8 mouse cellular contexts compared by ENCODE assay signal in genomic region chr17:43458598-43458997, GRCm38 (mm10). TPM values are rescaled to one million over a fixed set of nuclear protein-coding genes. Genes with fewer than 3 reads are reported as not detected.
DNase-seq lines count a peak whose midpoint lies in the region; ATAC-seq and TF ChIP-seq lines count a peak whose summit lies in the region.

No protein-coding gene starts in this region.

- H3K27ac ChIP-seq in kidney, embryonic 15.5 days = no peak overlapping the region
- H3K27ac ChIP-seq in kidney, adult 2 months (ENCODE audit: insufficient read depth, low read depth, low read length) = no peak overlapping the region
- H3K27ac ChIP-seq in limb, embryonic 11.5 days (replicated peaks; ENCODE audit: low read depth, low read length) = no peak overlapping the region
- H3K27ac ChIP-seq in neural tube, embryonic 11.5 days (ENCODE audit: low read depth, low read length) = no peak overlapping the region

- no peaks in the 10 kb centered on the region for H3K27me3 ChIP-seq in kidney, embryonic 15.5 days
- no peaks in the 10 kb centered on the region for H3K27me3 ChIP-seq in kidney, adult 2 months (replicated peaks; ENCODE audit: control insufficient read depth, insufficient read depth, low read length)
- H3K27me3 ChIP-seq in limb, embryonic 11.5 days (ENCODE audit: control insufficient read depth, insufficient read depth, low read length) = no peaks in the 10 kb centered on the region
- H3K27me3 ChIP-seq in neural tube, embryonic 11.5 days (ENCODE audit: control insufficient read depth, insufficient read depth, low read length) = no peaks in the 10 kb centered on the region

- no peak overlapping the region for H3K4me2 ChIP-seq in kidney, embryonic 15.5 days
- no peak overlapping the region for H3K4me2 ChIP-seq in limb, embryonic 11.5 days (ENCODE audit: low read depth, severe bottlenecking)
- no peak overlapping the region for H3K4me2 ChIP-seq in neural tube, embryonic 11.5 days (ENCODE audit: low read depth)

- H3K36me3 ChIP-seq in kidney, embryonic 15.5 days = no peaks in the 10 kb centered on the region
- no peaks in the 10 kb centered on the region for H3K36me3 ChIP-seq in kidney, adult 2 months (ENCODE audit: control insufficient read depth, insufficient read depth, low read length)
- no peaks in the 10 kb centered on the region for H3K36me3 ChIP-seq in limb, embryonic 11.5 days (ENCODE audit: control insufficient read depth, insufficient read depth, low read length)
- H3K36me3 ChIP-seq in neural tube, embryonic 11.5 days (ENCODE audit: control insufficient read depth, insufficient read depth, low read length) = no peaks in the 10 kb centered on the region

- 13% methylated on average over 9 of the region's 9 CpGs for WGBS in kidney, embryonic 15.5 days
- 11% methylated on average over 9 of the region's 9 CpGs for WGBS in kidney, adult 2 months
- 18% methylated on average over 9 of the region's 9 CpGs for WGBS in limb, embryonic 11.5 days
- 20% methylated on average over 9 of the region's 9 CpGs for WGBS in neural tube, embryonic 11.5 days

- peaks cover 28% of the 10 kb centered on the region for H3K4me1 ChIP-seq in kidney, embryonic 15.5 days
- peaks cover 2% of the 10 kb centered on the region; the same call in 1 of the 2 replicates for H3K4me1 ChIP-seq in kidney, adult 2 months (ENCODE audit: control insufficient read depth, insufficient read depth, low read length)
- H3K4me1 ChIP-seq in limb, embryonic 11.5 days (ENCODE audit: control insufficient read depth, insufficient read depth, low read length) = no peaks in the 10 kb centered on the region
- H3K4me1 ChIP-seq in neural tube, embryonic 11.5 days (ENCODE audit: control insufficient read depth, insufficient read depth, low read length) = no peaks in the 10 kb centered on the region

- TF ChIP-seq CTCF in kidney, adult 2 months (conservative IDR thresholded peaks at IDR 0.05; ENCODE audit: insufficient read depth, insufficient read length, low read depth, low read length) = peak; percentile 77

- no peak overlapping the region for H3K4me3 ChIP-seq in kidney, embryonic 15.5 days (replicated peaks)
- H3K4me3 ChIP-seq in kidney, adult 2 months (ENCODE audit: insufficient read depth, low read depth, low read length) = no peak overlapping the region
- H3K4me3 ChIP-seq in limb, embryonic 11.5 days (ENCODE audit: low read depth, low read length) = no peak overlapping the region
- no peak overlapping the region for H3K4me3 ChIP-seq in neural tube, embryonic 11.5 days (ENCODE audit: low read depth, low read length)

- no peak overlapping the region for H3K9ac ChIP-seq in kidney, embryonic 15.5 days
- no peak overlapping the region for H3K9ac ChIP-seq in limb, embryonic 11.5 days (ENCODE audit: low read length)
- no peak overlapping the region for H3K9ac ChIP-seq in neural tube, embryonic 11.5 days (ENCODE audit: low read length)

- peak; percentile 64 for DNase-seq in kidney, adult 11 months
- peak; percentile 91 for DNase-seq in embryo, embryonic 10 days (ENCODE audit: low spot score)
- DNase-seq in gastrocnemius, postnatal 25 days = peak; percentile 29
- peak; percentile 83 for DNase-seq in kidney, adult 2 months
- peak; percentile 85 for DNase-seq in limb, embryonic 11.5 days (ENCODE audit: low spot score)
- DNase-seq in neural tube, embryonic 11.5 days (ENCODE audit: low spot score) = peak; percentile 80
- peak; percentile 88 for DNase-seq in testis, postnatal 10 days (ENCODE audit: low spot score)

- TF ChIP-seq POLR2A in kidney, adult 2 months (IDR thresholded peaks at IDR 0.05; ENCODE audit: low read depth, low read length) = no peak

- ATAC-seq in kidney, embryonic 15.5 days (replicated peaks; ENCODE audit: low FRiP score) = no peak
- no peak for ATAC-seq in limb, embryonic 11.5 days (ENCODE audit: insufficient number of reproducible peaks, low FRiP score, low TSS enrichment, low read depth)
- ATAC-seq in neural tube, embryonic 11.5 days (ENCODE audit: insufficient read depth, low FRiP score, low TSS enrichment) = peak; percentile 48; the same call in 1 of the 2 replicates

- no peaks in the 10 kb centered on the region for H3K9me3 ChIP-seq in kidney, embryonic 15.5 days (replicated peaks)
- H3K9me3 ChIP-seq in limb, embryonic 11.5 days (ENCODE audit: control insufficient read depth, low read length) = no peaks in the 10 kb centered on the region
- no peaks in the 10 kb centered on the region for H3K9me3 ChIP-seq in neural tube, embryonic 11.5 days (ENCODE audit: control insufficient read depth, low read length)

RNA-seq across cellular contexts. Expression of gene Mep1a, which starts 44.0 kb away (rescaled TPM):
- polyA plus RNA-seq in kidney, embryonic 15.5 days (2015; fragmentation: Nextera tagmentation; extraction: Ambion mirVana) = 37.4 TPM in 2 replicates
- not detected for total RNA-seq in gastrocnemius, postnatal 25 days (2021)
- 451 and 624 TPM in 2 replicates for polyA plus RNA-seq in kidney, adult 2 months (2012; rRNA removed)
- not detected in 2 replicates for polyA plus RNA-seq in limb, embryonic 11.5 days (2014; fragmentation: Nextera tagmentation; extraction: Ambion mirVana)
- not detected in 2 replicates for polyA plus RNA-seq in neural tube, embryonic 11.5 days (2014; fragmentation: Nextera tagmentation; extraction: Ambion mirVana)

Comparison
In these comparisons a context has a peak if more than half of its experiments do, and no peak if none do; other contexts are left out.
1. DNase-seq: peak in every context shown above with its lines; median percentile 91 in embryo, embryonic 10 days; 88 in testis, postnatal 10 days; 85 in limb, embryonic 11.5 days; 83 in kidney, adult 2 months; 80 in neural tube, embryonic 11.5 days; 64 in kidney, adult 11 months; 29 in gastrocnemius, postnatal 25 days.
2. RNA of gene Mep1a, which starts 44.0 kb away (polyA plus RNA-seq): 451 to 624 TPM in kidney, adult 2 months and 37.4 TPM in kidney, embryonic 15.5 days; not detected in limb, embryonic 11.5 days and not detected in neural tube, embryonic 11.5 days; every median in the first group is over 10 times any median in the second.